Mouse (Mus musculus): Measurements from ENCODE around the gene Smco3. TPM values are rescaled to one million over a fixed set of nuclear protein-coding genes. Genes with fewer than 3 reads are reported as not detected.

Smco3 gene
- polyA plus RNA-seq, 1 experiment from 2014 or later = not detected

DNA sequence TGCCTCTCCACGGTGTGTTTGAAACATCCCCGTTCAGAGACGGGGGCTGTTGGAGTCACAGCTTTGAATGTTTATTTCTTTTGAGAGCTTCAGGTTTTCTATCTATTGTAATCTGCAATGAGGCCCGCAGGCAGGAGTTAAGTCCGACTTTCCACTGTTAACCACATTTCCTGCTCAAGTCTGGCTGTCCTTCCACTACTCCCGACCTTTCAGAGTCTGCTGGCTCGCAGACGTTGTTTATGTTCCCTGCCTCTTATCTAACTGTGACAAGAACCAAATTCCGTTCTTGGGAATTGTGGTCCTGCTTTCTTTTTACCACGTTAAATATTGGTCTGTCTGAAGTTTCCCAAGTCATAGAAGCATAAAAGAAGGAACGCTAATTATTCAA lies 22.6 kb upstream of the Smco3 start:
- Histone ChIP-seq H3K27ac (replicated peaks) (peak overlapping the region; percentile 97), H3K36me3 (replicated peaks) (peaks cover 24% of the 10 kb centered on the region), H3K4me1 (replicated peaks) (peaks cover 69% of the 10 kb centered on the region), H3K9me3 (replicated peaks) (no peaks in the 10 kb centered on the region), H3K4me3 (replicated peaks) (peak overlapping the region; percentile 77), H3K9ac (peak overlapping the region; percentile 51; the same call in 1 of the 2 replicates), H3K27me3 (no peaks in the 10 kb centered on the region), H3K4me2 (peak overlapping the region; percentile 71)
- 5% methylated on average over 11 of the region's 11 CpGs for WGBS (ENCODE audit: insufficient replicate concordance)
- ATAC-seq (ENCODE audit: insufficient read depth) = peak; percentile 74

GRCm38 (mm10) chr6:136857186-136857872 lies 22.1 kb upstream of the Smco3 start, which contains the start of gene Art4:
Gene Art4 (minus strand): TSS chr6:136857733.
- H3K9ac ChIP-seq = peak within 1 kb of the TSS; percentile 88
- WGBS (ENCODE audit: insufficient replicate concordance) = 7% methylated on average over 18 of the region's 18 CpGs
- H3K4me2 ChIP-seq = peak within 1 kb of the TSS; percentile 71
- H3K27ac ChIP-seq (replicated peaks) = peak within 1 kb of the TSS; percentile 97
- ATAC-seq (ENCODE audit: insufficient read depth) = peak; percentile 98
- H3K27me3 ChIP-seq = no peaks in the 10 kb centered on the region
- H3K36me3 ChIP-seq (replicated peaks) = peaks cover 29% of the 10 kb centered on the region
- no peaks in the 10 kb centered on the region for H3K9me3 ChIP-seq (replicated peaks)
- H3K4me1 ChIP-seq (replicated peaks) = peaks cover 74% of the 10 kb centered on the region
- H3K4me3 ChIP-seq (replicated peaks) = peak within 1 kb of the TSS; percentile 77

DNA sequence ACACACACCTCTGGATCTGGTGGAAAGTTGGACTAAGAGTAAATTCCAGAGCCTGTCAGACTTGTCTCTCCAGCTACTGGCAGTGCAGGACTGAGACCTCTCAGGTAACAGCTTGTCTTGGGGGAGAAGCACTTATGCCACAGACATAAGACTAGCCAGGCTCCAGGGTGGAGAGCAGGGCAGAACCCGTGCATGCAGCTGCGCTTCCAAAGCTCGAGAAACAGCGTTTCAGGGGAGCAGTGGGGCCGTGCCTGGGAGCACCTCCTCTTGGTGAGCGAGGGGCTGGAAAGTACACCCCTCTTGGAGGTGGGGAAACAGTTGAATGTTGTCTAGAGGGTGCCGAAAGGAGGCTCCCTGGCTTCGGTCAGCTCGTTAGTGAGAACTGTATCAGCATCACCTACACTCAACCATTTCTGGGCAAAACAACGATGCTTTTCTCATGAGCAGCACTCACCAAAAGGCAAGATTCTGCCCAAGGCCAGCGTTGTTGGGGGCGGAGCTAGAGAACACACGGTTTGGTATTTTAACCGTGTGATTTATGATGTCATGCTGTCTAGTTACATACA lies 20.9 kb upstream of the Smco3 start:
- Histone ChIP-seq H3K36me3 (replicated peaks) (peaks cover 40% of the 10 kb centered on the region), H3K27me3 (no peaks in the 10 kb centered on the region), H3K4me1 (replicated peaks) (peaks cover 74% of the 10 kb centered on the region), H3K4me3 (replicated peaks) (peak overlapping the region; percentile 77), H3K9ac (peak overlapping the region; percentile 88), H3K27ac (replicated peaks) (peak overlapping the region; percentile 97), H3K9me3 (replicated peaks) (no peaks in the 10 kb centered on the region), H3K4me2 (peak overlapping the region; percentile 71)
- peak; percentile 10 for ATAC-seq (ENCODE audit: insufficient read depth)
- 14% methylated on average over 14 of the region's 14 CpGs for WGBS (ENCODE audit: insufficient replicate concordance)

DNA sequence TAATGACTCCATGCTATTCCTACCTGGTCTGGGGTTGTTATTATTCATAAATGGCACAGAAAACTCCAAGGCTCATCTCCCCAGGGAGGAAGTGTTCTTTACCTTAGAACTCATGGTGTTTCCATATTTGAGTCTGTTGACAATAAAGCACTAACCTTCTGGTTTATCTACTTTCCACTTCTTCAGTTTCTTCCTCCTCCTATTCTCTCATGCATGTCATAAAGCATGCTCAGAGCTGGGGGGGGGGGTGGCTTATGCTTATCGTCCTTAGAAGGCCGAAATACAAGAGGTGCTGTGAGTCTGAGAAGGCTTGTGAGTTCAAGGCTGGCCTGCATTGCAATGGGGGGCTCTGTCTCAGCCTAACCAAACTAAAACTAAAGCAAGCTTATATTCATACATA lies 19.9 kb upstream of the Smco3 start:
- Histone ChIP-seq H3K36me3 (replicated peaks) (peaks cover 50% of the 10 kb centered on the region), H3K27me3 (no peaks in the 10 kb centered on the region), H3K4me1 (replicated peaks) (peaks cover 75% of the 10 kb centered on the region), H3K4me2 (peak overlapping the region; percentile 71), H3K4me3 (replicated peaks) (peak overlapping the region; percentile 77), H3K9ac (peak overlapping the region; percentile 88), H3K9me3 (replicated peaks) (no peaks in the 10 kb centered on the region), H3K27ac (replicated peaks) (peak overlapping the region; percentile 97)
- 23% methylated on average over 2 of the region's 2 CpGs for WGBS (ENCODE audit: insufficient replicate concordance)
- no peak for ATAC-seq (ENCODE audit: insufficient read depth)

DNA sequence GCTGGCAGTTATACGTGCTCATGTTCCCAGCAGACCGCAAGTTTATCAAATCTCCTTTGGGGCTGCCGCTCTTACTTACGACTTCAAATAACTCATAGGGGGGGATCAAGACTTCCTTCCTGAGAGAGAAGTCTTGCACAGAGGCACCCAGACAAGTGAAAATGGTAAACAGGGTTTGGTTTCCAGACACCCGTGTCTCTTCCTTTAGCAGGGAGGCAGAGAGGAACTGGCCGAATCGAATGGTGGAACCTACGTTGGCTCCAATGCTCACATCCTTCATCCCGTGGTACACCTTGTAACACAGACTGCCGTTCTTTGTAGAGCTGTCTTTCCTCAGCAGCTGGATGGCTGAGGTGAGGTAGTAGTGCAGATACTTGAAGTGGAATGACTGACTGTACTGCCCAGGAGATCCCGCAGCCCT lies 19.1 kb upstream of the Smco3 start:
- H3K9ac ChIP-seq = peak overlapping the region; percentile 88
- H3K4me1 ChIP-seq (replicated peaks) = peaks cover 75% of the 10 kb centered on the region
- WGBS (ENCODE audit: insufficient replicate concordance) = 28% methylated on average over 11 of the region's 11 CpGs
- no peak for ATAC-seq (ENCODE audit: insufficient read depth)
- H3K27me3 ChIP-seq = no peaks in the 10 kb centered on the region
- no peaks in the 10 kb centered on the region for H3K9me3 ChIP-seq (replicated peaks)
- peak overlapping the region; percentile 97 for H3K27ac ChIP-seq (replicated peaks)
- peak overlapping the region; percentile 77 for H3K4me3 ChIP-seq (replicated peaks)
- peaks cover 58% of the 10 kb centered on the region for H3K36me3 ChIP-seq (replicated peaks)
- peak overlapping the region; percentile 71 for H3K4me2 ChIP-seq

DNA sequence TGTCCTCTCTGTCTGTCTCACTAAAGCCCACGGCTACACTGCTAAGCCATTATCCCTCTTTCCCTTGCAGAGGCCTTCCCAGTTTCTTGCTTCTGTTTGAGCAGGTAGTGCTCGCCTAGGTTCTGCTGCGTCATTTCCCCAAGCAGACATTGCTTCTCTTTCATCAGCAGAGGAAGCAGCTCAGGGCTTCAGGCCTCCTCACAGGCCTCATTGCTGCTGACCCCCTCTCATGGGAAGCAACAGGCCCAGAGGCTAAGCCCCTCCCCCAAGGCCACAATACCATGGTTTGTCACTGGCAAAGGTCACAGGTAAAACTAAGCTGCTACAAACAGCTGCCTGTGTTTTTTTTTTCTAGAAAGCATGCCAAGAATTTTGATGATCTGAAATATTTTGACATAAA lies 17.5 kb upstream of the Smco3 start:
- no peak for ATAC-seq (ENCODE audit: insufficient read depth)
- Histone ChIP-seq H3K4me2 (peak overlapping the region; percentile 71), H3K27ac (replicated peaks) (peak overlapping the region; percentile 72), H3K27me3 (no peaks in the 10 kb centered on the region), H3K36me3 (replicated peaks) (peaks cover 74% of the 10 kb centered on the region), H3K9me3 (replicated peaks) (no peaks in the 10 kb centered on the region), H3K4me3 (replicated peaks) (peak overlapping the region; percentile 77), H3K9ac (no peak overlapping the region), H3K4me1 (replicated peaks) (peaks cover 76% of the 10 kb centered on the region)
- WGBS (ENCODE audit: insufficient replicate concordance) = 48% methylated on average over 3 of the region's 3 CpGs

DNA sequence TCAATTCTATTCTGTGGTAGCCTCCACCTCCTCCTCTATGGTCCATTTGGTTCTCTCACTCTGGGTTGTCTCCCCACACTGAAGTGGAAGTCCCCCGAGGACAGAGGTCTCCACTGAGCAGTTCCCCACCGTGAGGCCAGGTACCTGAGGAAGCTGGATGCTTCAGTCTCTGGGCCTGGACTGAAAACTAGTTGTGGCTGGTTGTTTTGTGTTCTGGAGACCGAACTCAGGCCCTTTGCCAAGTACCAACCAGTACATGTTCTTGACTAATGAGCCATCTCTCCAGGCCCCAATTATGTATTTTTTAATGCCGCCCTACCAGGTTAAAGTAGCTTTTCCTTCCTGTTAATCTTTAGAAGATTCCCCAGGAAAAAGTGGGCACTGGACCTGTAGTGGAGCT lies 17.1 kb upstream of the Smco3 start:
- H3K36me3 ChIP-seq (replicated peaks) = peaks cover 78% of the 10 kb centered on the region
- no peaks in the 10 kb centered on the region for H3K27me3 ChIP-seq
- no peak for ATAC-seq (ENCODE audit: insufficient read depth)
- 82% methylated on average over 4 of the region's 4 CpGs for WGBS (ENCODE audit: insufficient replicate concordance)
- peak overlapping the region; percentile 71 for H3K4me2 ChIP-seq
- H3K4me1 ChIP-seq (replicated peaks) = peaks cover 78% of the 10 kb centered on the region
- H3K9me3 ChIP-seq (replicated peaks) = no peaks in the 10 kb centered on the region
- peak overlapping the region; percentile 72 for H3K27ac ChIP-seq (replicated peaks)
- no peak overlapping the region for H3K9ac ChIP-seq
- peak overlapping the region; percentile 77 for H3K4me3 ChIP-seq (replicated peaks)

- Histone ChIP-seq H3K36me3 (replicated peaks) (peaks cover 96% of the 10 kb centered on the region), H3K9ac (no peak overlapping the region), H3K27ac (replicated peaks) (peak overlapping the region; percentile 81), H3K27me3 (no peaks in the 10 kb centered on the region), H3K4me2 (peak overlapping the region; percentile 7; the same call in 1 of the 2 replicates), H3K4me3 (replicated peaks) (no peak overlapping the region), H3K4me1 (replicated peaks) (peaks cover 72% of the 10 kb centered on the region), H3K9me3 (replicated peaks) (no peaks in the 10 kb centered on the region)
- 58% methylated on average over 6 of the region's 6 CpGs for WGBS (ENCODE audit: insufficient replicate concordance)
- ATAC-seq (ENCODE audit: insufficient read depth) = no peak
Measured at GRCm38 (mm10) chr6:136850267-136850666, 15.0 kb upstream of the Smco3 start.

GRCm38 (mm10) chr6:136848971-136849370 lies 13.7 kb upstream of the Smco3 start:
- Histone ChIP-seq H3K4me1 (replicated peaks) (peaks cover 61% of the 10 kb centered on the region), H3K9me3 (replicated peaks) (no peaks in the 10 kb centered on the region), H3K36me3 (replicated peaks) (peaks cover 89% of the 10 kb centered on the region), H3K27ac (replicated peaks) (peak overlapping the region; percentile 81), H3K9ac (0 out of 2 replicates have a peak overlapping the region, but pooled peaks have one; percentile 34), H3K4me2 (peak overlapping the region; percentile 50), H3K27me3 (no peaks in the 10 kb centered on the region), H3K4me3 (replicated peaks) (peak overlapping the region; percentile 22)
- 69% methylated on average over 5 of the region's 5 CpGs for WGBS (ENCODE audit: insufficient replicate concordance)
- ATAC-seq (ENCODE audit: insufficient read depth) = 0 out of 2 replicates have a peak, but pooled peaks have one; percentile 17

DNA sequence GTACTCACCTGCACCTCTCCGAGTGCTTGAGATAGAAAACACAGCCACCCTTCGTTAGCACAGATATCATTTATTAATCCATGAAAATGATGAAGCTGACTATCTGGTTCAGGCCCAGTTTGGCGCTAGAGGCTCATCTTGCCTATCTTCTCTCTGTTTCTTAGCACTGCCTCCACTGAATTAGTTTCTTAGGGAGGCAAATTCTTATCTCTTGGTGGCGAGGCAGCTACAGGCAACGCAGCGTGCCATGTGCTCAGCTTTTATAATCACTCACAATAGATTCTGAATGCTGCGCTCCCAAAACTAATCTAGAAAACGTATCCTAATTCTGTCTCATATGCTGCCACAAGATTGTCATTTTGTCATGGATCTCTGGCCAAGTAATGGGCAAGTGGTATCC lies 13.1 kb upstream of the Smco3 start:
- Histone ChIP-seq H3K4me3 (replicated peaks) (peak overlapping the region; percentile 22), H3K4me2 (peak overlapping the region; percentile 50), H3K27me3 (no peaks in the 10 kb centered on the region), H3K9me3 (replicated peaks) (no peaks in the 10 kb centered on the region), H3K36me3 (replicated peaks) (peaks cover 83% of the 10 kb centered on the region), H3K27ac (replicated peaks) (peak overlapping the region; percentile 81), H3K9ac (peak overlapping the region; percentile 34; the same call in 1 of the 2 replicates), H3K4me1 (replicated peaks) (peaks cover 56% of the 10 kb centered on the region)
- peak; percentile 64 for ATAC-seq (ENCODE audit: insufficient read depth)
- WGBS (ENCODE audit: insufficient replicate concordance) = 23% methylated on average over 8 of the region's 8 CpGs

GRCm38 (mm10) chr6:136847790-136848189 lies 12.5 kb upstream of the Smco3 start:
- Histone ChIP-seq H3K27me3 (no peaks in the 10 kb centered on the region), H3K4me1 (replicated peaks) (peaks cover 50% of the 10 kb centered on the region), H3K9me3 (replicated peaks) (no peaks in the 10 kb centered on the region), H3K4me2 (peak overlapping the region; percentile 50), H3K4me3 (replicated peaks) (peak overlapping the region; percentile 22), H3K27ac (replicated peaks) (peak overlapping the region; percentile 81), H3K36me3 (replicated peaks) (peaks cover 77% of the 10 kb centered on the region), H3K9ac (peak overlapping the region; percentile 2; the same call in 1 of the 2 replicates)
- ATAC-seq (ENCODE audit: insufficient read depth) = peak; percentile 70
- 2% methylated on average over 2 of the region's 2 CpGs for WGBS (ENCODE audit: insufficient replicate concordance)

Data from liver, embryonic 15.5 days (tissue).